Mouse (Mus musculus) embryonic fibroblast, embryonic 13.5 days (primary cell): ENCODE results near the gene Ccdc88a.

Source experiments
- CTCF ChIP-seq: IDR thresholded peaks from 2 replicates; pipeline ENCODE4 v1.5.1; 2011; ENCODE audit warnings: mild to moderate bottlenecking, control low read depth, low read length, moderate library complexity, borderline replicate concordance; ENCODE audit not compliant: insufficient read depth
- POLR2A ChIP-seq: IDR thresholded peaks from 2 replicates; pipeline ENCODE4 v1.6.1; 2011; ENCODE audit warnings: low read depth, mild to moderate bottlenecking, control low read depth, low read length, moderate library complexity

GRCm38 (mm10) chr11:29406292-29406691 is 32.8 kb downstream of the Ccdc88a start:
- TF ChIP-seq POLR2A: no peak
- TF ChIP-seq CTCF: no peak
